Mouse (Mus musculus): ENCODE data around the gene Pigo. TPM values are rescaled to one million over a fixed set of nuclear protein-coding genes. Genes with fewer than 3 reads are reported as not detected.

The Pigo gene
- polyA plus RNA-seq, 1 experiment: 42.0 TPM

GRCm38 (mm10) chr4:42972952-42973351 is 52.7 kb downstream of the Pigo start:
- H3K4me1 ChIP-seq (ENCODE audit: control insufficient read depth, insufficient read depth, low read length): peaks cover 3% of the 10 kb centered on the region
- no peak for TF ChIP-seq CTCF (IDR thresholded peaks at IDR 0.05; ENCODE audit: control insufficient read depth, insufficient read depth, insufficient replicate concordance, low read depth, low read length)
- no peak for TF ChIP-seq POLR2A (IDR thresholded peaks at IDR 0.05; ENCODE audit: control insufficient read depth, low read depth, low read length)
- no peaks in the 10 kb centered on the region; the same call in 1 of the 2 replicates for H3K36me3 ChIP-seq (ENCODE audit: control insufficient read depth, insufficient read depth, low read length)
- H3K4me3 ChIP-seq (ENCODE audit: control insufficient read depth, low read depth, low read length): no peak overlapping the region
- no peak overlapping the region for H3K27ac ChIP-seq (ENCODE audit: control insufficient read depth, insufficient read depth, low read depth, low read length)
- no peaks in the 10 kb centered on the region for H3K27me3 ChIP-seq (ENCODE audit: control insufficient read depth, insufficient read depth, low read length)

GRCm38 (mm10) chr4:42969304-42969703 is 56.3 kb downstream of the Pigo start, which contains the start of gene 1700022I11Rik:
Gene 1700022I11Rik (plus strand): TSS chr4:42969604.
- H3K27me3 ChIP-seq (ENCODE audit: control insufficient read depth, insufficient read depth, low read length): no peaks in the 10 kb centered on the region
- peak within 1 kb of the TSS; percentile 86 for H3K27ac ChIP-seq (ENCODE audit: control insufficient read depth, insufficient read depth, low read depth, low read length)
- H3K4me1 ChIP-seq (ENCODE audit: control insufficient read depth, insufficient read depth, low read length): peaks cover 11% of the 10 kb centered on the region
- peak within 1 kb of the TSS; percentile 94 for H3K4me3 ChIP-seq (ENCODE audit: control insufficient read depth, low read depth, low read length)
- TF ChIP-seq CTCF (IDR thresholded peaks at IDR 0.05; ENCODE audit: control insufficient read depth, insufficient read depth, insufficient replicate concordance, low read depth, low read length) (no peak), POLR2A (IDR thresholded peaks at IDR 0.05; ENCODE audit: control insufficient read depth, low read depth, low read length) (no peak)
- no peaks in the 10 kb centered on the region; the same call in 1 of the 2 replicates for H3K36me3 ChIP-seq (ENCODE audit: control insufficient read depth, insufficient read depth, low read length)

Other genes with a start within 250 kb of the Pigo start
- gene Fam205a1, start 171.9 kb downstream of the Pigo start, polyA plus RNA-seq (2012; rRNA removed): 18.8 and 19.9 TPM in 2 replicates
- gene Gm12394, start 169.0 kb downstream of the Pigo start, polyA plus RNA-seq (2012; rRNA removed): 0.07 and 0.20 TPM in 2 replicates
- gene Fam205c, start 151.6 kb downstream of the Pigo start, polyA plus RNA-seq (2012; rRNA removed): 209 and 240 TPM in 2 replicates
- gene Phf24, start 109.2 kb downstream of the Pigo start, polyA plus RNA-seq (2012; rRNA removed): 1.3 and 1.7 TPM in 2 replicates
- 7.6 and 8.2 TPM in 2 replicates for gene Dnajb5, start 76.0 kb downstream of the Pigo start, polyA plus RNA-seq (2012; rRNA removed)
- 22.4 and 23.7 TPM in 2 replicates for gene 1700022I11Rik, start 56.2 kb downstream of the Pigo start, polyA plus RNA-seq (2012; rRNA removed)
- 78.0 and 85.5 TPM in 2 replicates for gene Vcp, start 25.3 kb downstream of the Pigo start, polyA plus RNA-seq (2012; rRNA removed)
- gene Fancg, start 15.3 kb downstream of the Pigo start, polyA plus RNA-seq (2012; rRNA removed): 96.4 and 104 TPM in 2 replicates
- 19.8 and 22.7 TPM in 2 replicates for gene Stoml2, start 5.9 kb upstream of the Pigo start, polyA plus RNA-seq (2012; rRNA removed)
- gene Fam214b, start 20.4 kb upstream of the Pigo start, polyA plus RNA-seq (2012; rRNA removed): 41.4 and 46.3 TPM in 2 replicates
- gene Unc13b, start 33.1 kb upstream of the Pigo start, polyA plus RNA-seq (2012; rRNA removed): 17.4 and 20.6 TPM in 2 replicates
- gene Atp8b5, start 241.3 kb upstream of the Pigo start, polyA plus RNA-seq (2012; rRNA removed): 23.5 and 27.9 TPM in 2 replicates

Measured in testis, adult 2 months (tissue).